Mouse (Mus musculus): Measurements from ENCODE around the gene Cobll1. TPM values are rescaled to one million over a fixed set of nuclear protein-coding genes. Genes with fewer than 3 reads are reported as not detected.

Gene Cobll1
- polyA plus RNA-seq, 1 experiment from 2014 or later, result 3.8 TPM

DNA sequence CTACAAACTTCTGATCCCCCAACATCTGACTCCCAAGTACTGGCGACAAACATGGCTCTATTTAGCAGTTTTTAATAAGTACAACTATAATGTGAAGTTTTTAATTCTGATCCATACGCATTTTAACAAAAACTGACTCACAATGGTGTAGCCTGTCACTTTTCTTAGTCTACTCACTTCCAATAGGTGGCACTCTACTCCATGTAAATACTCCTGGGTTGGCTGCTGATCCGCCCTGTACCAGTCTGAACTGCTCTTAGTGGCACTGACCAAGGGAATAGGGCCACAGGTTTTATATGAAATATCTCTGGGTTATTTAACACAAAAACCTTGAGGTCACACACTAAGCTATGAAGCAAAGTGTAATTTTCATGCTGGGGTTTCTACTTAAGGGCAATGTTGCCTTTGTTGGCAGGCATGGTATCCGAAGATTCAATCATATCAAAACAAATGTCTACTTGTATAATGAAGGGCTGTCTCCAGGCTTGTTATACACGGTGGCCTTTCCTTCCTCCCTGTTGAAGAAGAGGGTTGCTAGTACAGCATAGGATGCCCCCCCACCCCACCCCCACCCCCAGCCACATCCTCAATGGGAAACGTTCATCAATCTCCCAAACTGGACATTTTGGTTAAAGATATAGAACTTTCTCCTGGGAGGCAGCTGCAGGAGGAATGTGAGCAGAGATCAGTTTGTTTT, 93.6 kb downstream of the Cobll1 start:
- no peak for ATAC-seq (ENCODE audit: insufficient read depth)
- WGBS (ENCODE audit: insufficient replicate concordance), result 38% methylated on average over 6 of the region's 6 CpGs
- no peaks in the 10 kb centered on the region for H3K27me3 ChIP-seq

DNA sequence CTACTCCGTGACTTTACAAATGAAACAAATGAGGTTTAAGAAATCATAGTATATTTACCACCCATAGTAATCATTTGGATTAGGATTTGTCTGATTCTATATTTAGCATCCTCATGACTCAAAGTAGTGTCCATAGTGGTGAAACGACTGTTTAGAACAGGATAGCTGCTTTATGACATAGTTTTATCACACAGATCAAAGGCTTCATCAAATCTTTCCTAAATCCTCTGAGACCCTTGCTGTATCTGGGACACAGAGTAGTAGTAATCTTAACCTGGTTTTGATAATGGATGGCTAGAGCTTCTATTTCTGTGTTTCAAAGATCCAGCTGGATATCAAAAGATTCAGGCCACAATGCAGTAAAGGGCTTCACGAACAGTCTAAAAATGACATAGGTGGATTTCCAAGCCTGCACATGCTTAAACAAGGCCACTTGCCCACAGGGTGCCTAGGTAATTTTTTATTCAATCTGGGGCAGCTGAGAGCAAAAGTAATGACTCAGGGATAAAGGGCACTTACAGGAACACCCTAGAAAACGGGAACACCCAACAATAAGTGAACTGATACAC, 98.0 kb downstream of the Cobll1 start:
- 56% methylated on average over 4 of the region's 4 CpGs for WGBS (ENCODE audit: insufficient replicate concordance)
- H3K9ac ChIP-seq, result no peak overlapping the region

More for the DNA sequence above, 93.6 kb downstream of the Cobll1 start:
- Histone ChIP-seq H3K4me3 (replicated peaks) (no peak overlapping the region), H3K36me3 (replicated peaks) (no peaks in the 10 kb centered on the region), H3K9me3 (replicated peaks) (no peaks in the 10 kb centered on the region), H3K4me1 (replicated peaks) (no peaks in the 10 kb centered on the region), H3K27ac (replicated peaks) (no peak overlapping the region), H3K9ac (no peak overlapping the region), H3K4me2 (no peak overlapping the region)

DNA sequence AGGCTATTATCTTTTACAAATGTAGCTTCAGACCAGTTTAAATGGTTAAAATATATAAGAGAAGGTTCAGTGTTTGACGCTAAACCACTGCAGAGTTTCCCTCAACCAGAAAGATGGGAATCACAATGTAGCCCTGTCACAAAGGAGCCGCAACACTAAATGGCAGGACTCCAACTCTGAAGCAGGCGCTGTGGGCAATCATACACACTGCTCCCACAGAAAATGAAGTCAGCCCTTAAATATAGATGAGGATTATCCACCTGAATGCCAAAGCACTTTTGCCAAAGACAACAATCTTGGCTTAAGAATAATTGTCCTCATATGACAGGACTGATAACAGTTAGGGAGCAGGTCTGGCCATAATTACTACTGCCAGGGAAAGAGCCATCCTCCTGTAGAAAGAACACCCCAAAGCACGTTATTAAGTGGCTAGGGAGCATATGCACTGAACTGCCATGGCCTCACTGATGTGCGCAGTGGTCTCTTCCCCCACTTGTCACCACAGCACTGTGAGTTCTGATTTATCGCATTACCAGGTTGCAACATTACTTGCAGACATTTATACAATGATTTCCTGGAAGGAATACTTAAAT, 98.8 kb downstream of the Cobll1 start:
- Histone ChIP-seq H3K27me3 (no peaks in the 10 kb centered on the region), H3K36me3 (replicated peaks) (no peaks in the 10 kb centered on the region), H3K27ac (replicated peaks) (no peak overlapping the region), H3K4me2 (no peak overlapping the region), H3K9ac (no peak overlapping the region), H3K9me3 (replicated peaks) (no peaks in the 10 kb centered on the region), H3K4me3 (replicated peaks) (no peak overlapping the region), H3K4me1 (replicated peaks) (no peaks in the 10 kb centered on the region)
- 58% methylated on average over 6 of the region's 6 CpGs for WGBS (ENCODE audit: insufficient replicate concordance)
- ATAC-seq (ENCODE audit: insufficient read depth), result no peak

More for the DNA sequence above, 98.0 kb downstream of the Cobll1 start:
- H3K27me3 ChIP-seq, result no peaks in the 10 kb centered on the region
- no peak for ATAC-seq (ENCODE audit: insufficient read depth)
- no peak overlapping the region for H3K27ac ChIP-seq (replicated peaks)
- H3K36me3 ChIP-seq (replicated peaks), result no peaks in the 10 kb centered on the region
- H3K4me1 ChIP-seq (replicated peaks), result no peaks in the 10 kb centered on the region
- H3K4me3 ChIP-seq (replicated peaks), result no peak overlapping the region
- no peaks in the 10 kb centered on the region for H3K9me3 ChIP-seq (replicated peaks)
- H3K4me2 ChIP-seq, result no peak overlapping the region

DNA sequence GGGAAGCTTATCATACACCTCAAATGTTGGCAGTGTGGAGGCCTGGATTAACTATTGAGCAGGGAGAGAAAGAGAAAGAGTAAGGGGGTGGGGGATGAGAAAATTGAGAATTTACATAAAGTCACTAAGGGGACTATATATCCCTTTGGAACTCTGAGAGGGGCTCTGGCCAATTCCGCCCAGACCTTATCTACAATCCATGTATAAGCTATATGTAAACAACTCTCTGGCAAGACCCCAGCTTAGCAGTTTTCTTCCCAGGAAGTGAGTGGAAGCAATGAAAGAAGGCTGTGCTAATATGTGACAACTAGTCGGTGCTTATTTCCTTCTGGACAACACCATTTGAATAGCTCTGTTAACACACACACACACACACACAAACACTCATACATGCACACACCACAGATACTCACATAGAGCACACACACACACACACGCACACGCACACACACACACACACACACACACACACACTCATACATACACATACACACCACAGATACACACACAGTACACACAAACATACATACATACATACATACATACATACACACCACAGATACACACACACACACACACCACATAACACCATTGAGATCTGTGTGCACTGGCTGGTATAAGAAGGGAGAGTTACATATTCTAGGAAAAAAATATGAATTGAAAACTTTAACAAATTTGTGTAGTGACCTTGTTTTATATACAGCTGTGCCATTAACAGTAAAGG, 99.4 kb downstream of the Cobll1 start:
- WGBS (ENCODE audit: insufficient replicate concordance), result 54% methylated on average over 4 of the region's 4 CpGs
- H3K4me3 ChIP-seq (replicated peaks), result no peak overlapping the region

DNA sequence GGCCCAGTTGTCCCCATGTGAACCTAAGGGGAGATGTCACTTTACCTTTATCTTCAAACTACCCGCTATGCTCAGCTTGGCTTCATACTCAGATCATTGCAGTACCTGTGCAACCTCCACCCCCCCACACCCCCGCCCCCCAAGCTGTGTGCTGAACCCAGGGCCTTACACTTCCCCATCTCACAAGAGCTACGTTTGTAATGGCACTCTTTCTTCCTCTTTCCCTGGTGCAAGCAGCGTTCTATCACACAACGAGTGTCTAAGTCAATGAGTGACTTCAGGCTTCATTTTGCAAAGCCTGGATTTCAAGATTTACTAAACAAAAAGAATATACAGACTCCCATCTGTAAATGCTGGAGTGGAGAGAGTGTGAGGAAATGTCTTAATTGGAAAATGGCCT, 100.2 kb downstream of the Cobll1 start:
- H3K4me3 ChIP-seq (replicated peaks), result no peak overlapping the region
- no peaks in the 10 kb centered on the region for H3K36me3 ChIP-seq (replicated peaks)
- 27% methylated on average over 5 of the region's 5 CpGs for WGBS (ENCODE audit: insufficient replicate concordance)
- no peaks in the 10 kb centered on the region for H3K27me3 ChIP-seq
- H3K4me2 ChIP-seq, result no peak overlapping the region
- H3K4me1 ChIP-seq (replicated peaks), result no peaks in the 10 kb centered on the region
- H3K27ac ChIP-seq (replicated peaks), result no peak overlapping the region
- ATAC-seq (ENCODE audit: insufficient read depth), result no peak
- no peak overlapping the region for H3K9ac ChIP-seq
- H3K9me3 ChIP-seq (replicated peaks), result no peaks in the 10 kb centered on the region

More for the DNA sequence above, 99.4 kb downstream of the Cobll1 start:
- no peak overlapping the region for H3K9ac ChIP-seq
- no peaks in the 10 kb centered on the region for H3K9me3 ChIP-seq (replicated peaks)
- no peak overlapping the region for H3K27ac ChIP-seq (replicated peaks)
- H3K4me1 ChIP-seq (replicated peaks), result no peaks in the 10 kb centered on the region
- no peak overlapping the region for H3K4me2 ChIP-seq
- no peaks in the 10 kb centered on the region for H3K36me3 ChIP-seq (replicated peaks)
- ATAC-seq (ENCODE audit: insufficient read depth), result no peak
- H3K27me3 ChIP-seq, result no peaks in the 10 kb centered on the region

GRCm38 (mm10) chr2:65126141-65126783, 112.9 kb downstream of the Cobll1 start:
- ATAC-seq (ENCODE audit: insufficient read depth), result no peak
- Histone ChIP-seq H3K27me3 (no peaks in the 10 kb centered on the region), H3K36me3 (replicated peaks) (no peaks in the 10 kb centered on the region), H3K4me2 (no peak overlapping the region), H3K9ac (no peak overlapping the region), H3K4me3 (replicated peaks) (no peak overlapping the region), H3K4me1 (replicated peaks) (no peaks in the 10 kb centered on the region), H3K27ac (replicated peaks) (no peak overlapping the region), H3K9me3 (replicated peaks) (no peaks in the 10 kb centered on the region)
- WGBS (ENCODE audit: insufficient replicate concordance), result 72% methylated on average over 12 of the region's 12 CpGs

DNA sequence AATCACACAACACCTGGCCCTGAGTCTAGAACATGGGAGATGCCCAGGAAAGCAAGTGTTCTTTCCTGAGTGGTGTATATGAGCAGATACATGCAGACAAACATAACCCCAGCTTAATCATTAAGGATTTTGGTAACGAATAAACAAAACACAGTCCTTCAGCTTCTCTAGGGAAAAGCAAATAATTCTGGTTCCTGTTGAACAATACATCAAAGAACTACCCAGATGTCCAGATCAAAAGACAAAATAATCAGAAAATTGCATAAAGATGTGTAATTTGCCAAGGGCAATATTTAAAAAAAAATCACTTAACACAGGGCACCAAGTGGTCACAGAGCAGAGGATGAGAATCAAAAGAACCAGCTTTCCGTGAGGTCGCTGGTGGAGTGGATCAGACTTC, 115.5 kb downstream of the Cobll1 start:
- H3K9me3 ChIP-seq (replicated peaks), result no peaks in the 10 kb centered on the region
- ATAC-seq (ENCODE audit: insufficient read depth), result no peak
- no peak overlapping the region for H3K4me3 ChIP-seq (replicated peaks)
- 63% methylated on average over 3 of the region's 3 CpGs for WGBS (ENCODE audit: insufficient replicate concordance)
- H3K36me3 ChIP-seq (replicated peaks), result no peaks in the 10 kb centered on the region
- no peak overlapping the region for H3K9ac ChIP-seq
- H3K27me3 ChIP-seq, result no peaks in the 10 kb centered on the region
- no peaks in the 10 kb centered on the region for H3K4me1 ChIP-seq (replicated peaks)
- H3K27ac ChIP-seq (replicated peaks), result no peak overlapping the region
- H3K4me2 ChIP-seq, result no peak overlapping the region

DNA sequence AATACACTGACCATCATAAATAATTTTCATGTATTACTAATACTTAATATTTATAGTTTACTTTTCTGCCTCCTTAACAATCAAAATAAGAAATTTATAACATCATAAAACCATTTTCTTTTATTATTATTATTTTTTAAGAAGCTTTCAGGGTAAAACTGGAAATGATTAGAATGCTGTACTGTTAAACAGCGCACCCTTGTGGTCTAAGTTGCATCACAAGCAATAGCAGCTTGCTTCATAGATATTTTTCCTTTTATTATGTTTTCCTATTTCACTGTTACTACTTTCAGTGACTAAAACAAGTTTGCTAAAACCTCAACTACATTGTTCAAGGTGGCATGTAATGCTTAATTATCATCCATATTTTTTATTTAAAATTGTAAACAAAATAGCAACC, 117.8 kb downstream of the Cobll1 start:
- no peak overlapping the region for H3K4me2 ChIP-seq
- no peaks in the 10 kb centered on the region for H3K4me1 ChIP-seq (replicated peaks)
- WGBS (ENCODE audit: insufficient replicate concordance), result 0% methylated on average over 1 of the region's 1 CpGs
- no peaks in the 10 kb centered on the region for H3K36me3 ChIP-seq (replicated peaks)
- H3K27ac ChIP-seq (replicated peaks), result no peak overlapping the region
- no peak overlapping the region for H3K4me3 ChIP-seq (replicated peaks)
- no peak overlapping the region for H3K9ac ChIP-seq
- H3K27me3 ChIP-seq, result no peaks in the 10 kb centered on the region
- no peaks in the 10 kb centered on the region for H3K9me3 ChIP-seq (replicated peaks)
- no peak for ATAC-seq (ENCODE audit: insufficient read depth)

DNA sequence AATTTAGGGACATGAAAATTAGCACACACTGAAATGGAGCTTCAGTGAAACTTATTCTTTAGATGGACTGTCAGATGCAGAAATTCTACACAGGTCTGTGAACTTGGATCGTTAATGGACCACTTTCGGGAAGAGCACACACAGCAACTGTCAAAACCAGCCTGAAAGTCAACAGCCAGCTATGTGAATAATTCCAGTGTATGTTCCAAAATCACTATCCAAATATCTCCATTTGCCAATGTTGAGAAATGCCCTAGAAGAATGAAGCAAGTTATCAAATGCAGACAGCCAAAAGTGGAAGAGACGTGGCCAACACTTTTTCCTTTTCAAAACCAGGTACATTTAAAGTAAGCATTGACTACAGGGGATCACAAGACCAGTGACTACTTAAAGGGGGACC, 118.2 kb downstream of the Cobll1 start:
- WGBS (ENCODE audit: insufficient replicate concordance), result 47% methylated on average over 3 of the region's 3 CpGs
- Histone ChIP-seq H3K4me3 (replicated peaks) (no peak overlapping the region), H3K4me2 (no peak overlapping the region), H3K9ac (no peak overlapping the region), H3K27ac (replicated peaks) (no peak overlapping the region), H3K27me3 (no peaks in the 10 kb centered on the region), H3K4me1 (replicated peaks) (no peaks in the 10 kb centered on the region), H3K36me3 (replicated peaks) (no peaks in the 10 kb centered on the region), H3K9me3 (replicated peaks) (no peaks in the 10 kb centered on the region)
- ATAC-seq (ENCODE audit: insufficient read depth), result no peak

GRCm38 (mm10) chr2:65120112-65120511, 119.1 kb downstream of the Cobll1 start:
- no peaks in the 10 kb centered on the region for H3K27me3 ChIP-seq
- no peak for ATAC-seq (ENCODE audit: insufficient read depth)
- no peaks in the 10 kb centered on the region for H3K36me3 ChIP-seq (replicated peaks)
- no peak overlapping the region for H3K4me3 ChIP-seq (replicated peaks)
- no peaks in the 10 kb centered on the region for H3K9me3 ChIP-seq (replicated peaks)
- WGBS (ENCODE audit: insufficient replicate concordance), result 29% methylated on average over 2 of the region's 2 CpGs
- H3K9ac ChIP-seq, result no peak overlapping the region
- no peak overlapping the region for H3K27ac ChIP-seq (replicated peaks)
- no peak overlapping the region for H3K4me2 ChIP-seq
- H3K4me1 ChIP-seq (replicated peaks), result no peaks in the 10 kb centered on the region

- Histone ChIP-seq H3K9me3 (replicated peaks) (no peaks in the 10 kb centered on the region), H3K27ac (replicated peaks) (no peak overlapping the region), H3K4me1 (replicated peaks) (no peaks in the 10 kb centered on the region), H3K9ac (no peak overlapping the region), H3K27me3 (no peaks in the 10 kb centered on the region), H3K36me3 (replicated peaks) (no peaks in the 10 kb centered on the region), H3K4me2 (no peak overlapping the region), H3K4me3 (replicated peaks) (no peak overlapping the region)
- 71% methylated on average over 8 of the region's 8 CpGs for WGBS (ENCODE audit: insufficient replicate concordance)
- ATAC-seq (ENCODE audit: insufficient read depth), result no peak
Observed at GRCm38 (mm10) chr2:65119667-65120066, 119.5 kb downstream of the Cobll1 start.
